Mouse (Mus musculus): ENCODE measurements around the gene Rgs10.
A peak's percentile ranks its signal among the peaks of the same experiment; 100 is the strongest.
"Not testable (repeated sequence)": the region's sequence is repeated elsewhere in the genome, so short reads cannot be mapped to it uniquely, and the experiment has no call there.

Gene Rgs10

GRCm38 (mm10) chr7:128372331-128372730, 46.2 kb downstream of the Rgs10 start:
- peak in 1 of 2 experiments; percentile 37 for DNase-seq

DNA sequence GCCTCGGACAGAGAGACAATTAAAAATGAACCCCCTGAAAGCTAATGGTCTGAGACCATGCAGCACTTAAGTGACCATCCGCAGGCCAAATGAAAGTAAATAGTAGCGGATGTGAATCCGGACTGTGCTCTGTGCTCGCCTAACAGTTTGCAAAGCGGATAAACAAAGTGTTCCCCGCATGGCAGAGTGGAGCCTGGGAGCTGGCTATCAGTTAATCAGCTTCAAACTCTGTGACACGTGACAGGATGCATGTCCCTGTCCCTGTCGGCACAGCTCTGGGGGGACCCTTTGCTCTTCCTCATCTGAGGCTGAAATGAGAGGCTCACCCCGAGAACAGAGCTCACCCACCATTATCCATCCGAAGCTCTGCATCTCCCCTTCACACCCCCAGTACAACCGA, 49.2 kb downstream of the Rgs10 start:
- DNase-seq, result no peak

- no peak for DNase-seq
Measured at GRCm38 (mm10) chr7:128368828-128369227, 49.7 kb downstream of the Rgs10 start.

DNA sequence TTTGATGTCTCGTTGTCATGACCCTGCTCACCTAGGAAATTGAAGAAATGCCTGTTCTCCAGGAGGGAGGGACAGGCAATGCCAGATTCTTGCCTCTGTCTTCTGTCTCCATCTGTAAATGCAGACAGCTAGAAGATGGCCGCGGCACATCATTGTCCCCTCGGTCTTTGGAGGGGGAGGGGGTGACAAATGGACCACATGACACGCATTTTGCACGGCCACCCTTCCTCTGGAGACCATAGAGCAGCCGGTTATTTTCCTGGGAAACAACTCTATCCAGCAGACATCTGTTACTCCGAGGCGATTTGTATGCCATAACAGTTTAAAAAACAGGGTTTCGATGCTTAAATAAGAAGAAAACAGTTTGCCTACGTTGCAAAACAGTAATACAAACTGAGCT, 51.9 kb downstream of the Rgs10 start:
- DNase-seq, result no peak

DNA sequence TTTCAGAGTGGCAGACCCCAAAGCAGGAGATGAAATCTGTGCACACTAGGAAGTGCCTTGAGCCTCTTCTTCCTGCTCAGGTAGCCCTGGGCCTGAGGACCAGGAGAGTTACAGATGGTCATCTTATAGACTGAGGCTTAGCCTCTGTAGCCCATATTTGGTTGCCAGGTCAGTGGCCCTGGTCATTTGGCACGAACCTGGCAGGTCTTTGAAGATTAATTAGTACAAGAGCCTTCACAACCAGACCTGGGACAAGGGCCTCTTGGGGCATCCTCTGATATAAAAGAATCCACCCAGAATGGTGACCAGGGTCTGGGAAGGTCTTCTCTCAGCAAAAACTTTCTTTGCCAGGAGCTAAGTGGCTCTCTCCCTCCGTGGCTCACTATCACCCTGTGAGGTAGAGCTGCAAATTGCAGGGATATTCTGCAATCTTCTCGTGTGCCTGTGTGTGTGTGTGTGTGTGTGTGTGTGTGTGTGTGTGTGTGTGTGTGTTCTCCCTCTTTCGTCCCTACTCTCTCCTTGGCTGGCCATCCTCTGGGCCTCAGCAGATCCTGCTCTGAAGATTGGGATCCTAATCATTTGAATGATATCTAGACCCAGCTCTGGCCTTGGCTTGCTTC, 53.4 kb downstream of the Rgs10 start:
- no peak for DNase-seq

GRCm38 (mm10) chr7:128364526-128364925, 54.0 kb downstream of the Rgs10 start:
- DNase-seq, result no peak

- no peak for DNase-seq
Measured at GRCm38 (mm10) chr7:128363806-128364205, 54.8 kb downstream of the Rgs10 start.

- no peak for DNase-seq
Measured at GRCm38 (mm10) chr7:128362916-128363315, 55.6 kb downstream of the Rgs10 start.

DNA sequence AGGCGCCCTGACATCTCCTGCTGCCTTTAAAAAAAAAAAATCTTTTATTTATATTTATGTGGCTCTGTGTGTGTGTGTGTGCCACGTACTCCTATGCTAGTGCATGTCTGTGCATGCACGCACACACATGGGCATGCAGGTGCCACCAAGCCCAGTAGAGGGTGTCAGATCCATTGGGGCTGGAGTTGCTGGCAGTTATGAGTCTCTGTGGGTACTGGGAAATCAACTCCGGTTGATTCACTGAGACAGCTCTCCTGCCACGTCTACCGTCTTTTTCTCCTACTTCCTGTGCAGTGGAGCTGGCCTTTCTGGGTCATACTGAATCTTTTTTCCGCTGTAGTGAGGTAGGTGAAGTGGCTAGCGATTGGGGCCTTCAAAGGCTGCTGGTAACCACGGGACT, 58.8 kb downstream of the Rgs10 start:
- no peak for DNase-seq

- no peak for DNase-seq
Measured at GRCm38 (mm10) chr7:128359164-128359563, 59.4 kb downstream of the Rgs10 start.

GRCm38 (mm10) chr7:128358741-128359140, 59.8 kb downstream of the Rgs10 start:
- DNase-seq, result no peak

DNA sequence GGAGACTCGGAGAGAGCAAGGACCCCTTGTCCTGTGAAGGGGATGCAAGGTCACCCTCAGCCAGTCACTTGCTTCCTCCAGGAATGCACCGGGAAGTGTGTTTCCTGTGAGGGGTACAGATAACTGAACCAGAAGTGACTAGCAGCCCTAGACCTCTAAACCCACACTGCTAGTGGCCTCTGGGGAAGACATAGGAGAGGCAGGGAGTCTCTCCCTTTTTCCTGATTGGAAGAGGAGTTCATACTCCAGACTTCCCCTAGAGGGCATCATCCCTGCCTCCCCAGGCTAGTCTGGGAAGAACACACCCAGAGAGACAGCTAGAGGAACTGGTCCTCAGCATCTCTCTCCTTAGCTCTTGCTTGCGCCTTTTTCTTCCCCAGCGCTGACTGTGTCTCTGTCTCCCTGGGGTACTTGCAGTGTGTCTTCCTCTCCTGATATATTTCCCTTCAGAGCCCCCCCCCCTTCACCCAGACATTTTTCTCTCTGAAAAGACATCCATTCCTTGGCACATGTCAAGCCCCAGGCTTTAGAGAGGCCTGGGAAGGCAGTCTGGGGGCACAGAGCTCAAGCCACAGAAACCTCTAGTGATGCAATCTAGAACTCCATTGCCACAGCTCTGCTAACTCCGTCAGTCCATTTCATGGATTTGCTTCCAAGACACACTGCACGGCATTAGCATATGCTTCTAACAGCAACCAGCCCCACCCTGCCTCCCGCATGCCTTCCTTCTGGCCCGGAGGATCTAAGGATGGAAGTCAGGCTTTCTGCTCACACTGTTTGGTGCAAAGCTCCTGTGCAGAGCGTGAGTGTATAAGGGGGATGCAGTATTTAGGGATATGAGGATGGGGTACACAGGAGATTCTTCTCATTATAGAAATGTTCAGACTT, 61.4 kb downstream of the Rgs10 start:
- peak in 1 of 2 experiments; percentile 48 for DNase-seq

DNA sequence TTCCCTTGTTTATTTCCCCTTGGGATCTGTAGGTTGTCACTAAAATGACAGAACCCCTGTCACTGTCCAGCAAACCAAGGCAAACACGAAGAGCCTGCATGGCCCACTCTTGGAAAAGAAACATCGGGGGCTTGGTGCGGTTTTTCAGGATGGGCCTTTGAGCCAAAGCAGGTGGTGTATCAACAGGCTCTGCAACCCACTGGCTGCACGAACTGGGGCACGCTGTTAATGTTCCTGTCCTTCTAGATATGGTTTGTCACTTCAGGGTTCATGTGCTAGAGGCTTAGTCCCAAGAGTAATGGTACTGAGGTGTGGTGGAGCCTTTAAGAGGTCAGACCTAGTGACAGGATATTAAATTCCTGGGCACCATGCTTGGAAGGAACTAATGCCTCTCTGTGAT, 63.1 kb downstream of the Rgs10 start:
- no peak for DNase-seq

DNA sequence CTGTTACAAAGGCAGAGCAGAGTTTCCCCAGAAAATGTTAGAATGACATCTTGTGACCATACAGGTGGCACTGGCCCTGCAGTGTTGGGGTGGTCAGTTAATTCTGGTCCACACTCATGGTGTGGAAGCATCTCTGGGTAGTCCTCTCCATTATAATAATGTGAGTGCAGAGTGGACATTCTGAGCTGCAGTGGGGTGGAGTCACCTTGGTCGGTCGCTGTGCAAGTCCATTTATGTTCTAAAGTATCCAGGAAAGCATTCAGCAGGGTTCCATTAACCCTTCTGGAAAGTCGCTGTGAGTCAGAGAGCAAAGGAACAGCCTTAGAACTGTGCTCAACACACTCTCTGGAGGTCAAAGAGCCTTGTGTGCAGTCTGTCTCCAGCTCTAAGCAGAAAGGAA, 65.8 kb downstream of the Rgs10 start:
- no peak for DNase-seq

DNA sequence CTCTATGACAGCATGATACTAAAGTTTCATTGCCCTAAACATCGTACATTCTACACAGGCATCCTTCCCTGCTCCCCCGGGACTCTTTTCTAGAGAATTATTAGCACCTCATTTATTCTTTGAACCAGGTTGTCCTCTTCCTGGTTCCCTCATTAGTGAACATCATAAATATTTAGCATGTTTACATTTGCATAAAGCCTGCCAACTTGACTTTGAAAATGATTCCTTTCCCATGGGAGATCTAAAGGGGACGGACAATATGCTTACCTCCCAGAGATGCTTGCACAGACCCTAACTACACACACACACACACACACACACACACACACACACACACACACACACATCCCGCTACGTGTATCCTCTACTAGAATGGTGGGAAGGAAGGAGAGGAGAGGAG, 67.4 kb downstream of the Rgs10 start:
- no peak for DNase-seq

DNA sequence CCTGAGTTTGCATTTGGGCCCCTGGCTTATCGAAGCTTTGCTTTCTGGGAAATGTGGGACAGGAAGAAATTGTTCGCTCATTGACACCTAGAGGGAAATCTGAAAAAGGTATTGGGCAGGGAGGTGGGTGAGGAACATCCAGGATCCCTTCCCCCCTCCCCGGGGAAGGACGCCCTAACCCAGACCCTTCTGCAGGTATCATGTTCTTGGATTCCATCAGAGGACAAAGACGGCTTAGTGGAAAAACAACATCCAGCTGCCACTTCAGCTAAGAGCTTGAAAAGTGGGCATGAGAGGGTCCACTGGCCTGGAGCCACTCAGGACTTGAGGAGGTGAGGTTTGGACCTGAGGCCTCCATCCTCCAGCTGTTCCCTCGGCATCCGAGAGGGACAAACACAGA, 68.2 kb downstream of the Rgs10 start:
- DNase-seq, result no peak

DNA sequence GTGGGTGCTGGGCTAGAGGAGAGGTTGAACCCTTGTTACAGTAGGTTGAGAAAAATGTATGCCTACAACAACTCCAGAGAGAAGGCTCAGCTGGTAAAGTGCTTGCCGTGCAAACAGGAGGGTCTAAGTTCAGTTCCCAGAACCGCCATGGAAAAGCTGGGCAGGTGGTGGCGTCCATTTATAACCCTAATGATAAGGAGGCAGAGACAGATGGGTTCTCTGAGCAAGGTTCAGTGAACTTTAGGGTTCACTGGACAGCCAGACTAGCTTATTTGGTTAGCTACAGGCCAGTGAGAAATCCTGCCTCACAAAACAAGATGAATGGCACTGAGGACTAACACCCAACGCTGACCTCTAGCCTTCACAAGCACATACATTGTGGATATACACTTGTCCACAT, 68.8 kb downstream of the Rgs10 start:
- no peak for DNase-seq

GRCm38 (mm10) chr7:128348608-128349007, 70.0 kb downstream of the Rgs10 start:
- DNase-seq, result peak; percentile 84 to 91

GRCm38 (mm10) chr7:128346991-128347390, 71.6 kb downstream of the Rgs10 start:
- DNase-seq, result no peak

- DNase-seq, result no peak
Measured at GRCm38 (mm10) chr7:128346522-128346921, 72.0 kb downstream of the Rgs10 start.

- peak in 1 of 2 experiments; percentile 3 for DNase-seq
Measured at GRCm38 (mm10) chr7:128345691-128346090, 72.9 kb downstream of the Rgs10 start.

DNA sequence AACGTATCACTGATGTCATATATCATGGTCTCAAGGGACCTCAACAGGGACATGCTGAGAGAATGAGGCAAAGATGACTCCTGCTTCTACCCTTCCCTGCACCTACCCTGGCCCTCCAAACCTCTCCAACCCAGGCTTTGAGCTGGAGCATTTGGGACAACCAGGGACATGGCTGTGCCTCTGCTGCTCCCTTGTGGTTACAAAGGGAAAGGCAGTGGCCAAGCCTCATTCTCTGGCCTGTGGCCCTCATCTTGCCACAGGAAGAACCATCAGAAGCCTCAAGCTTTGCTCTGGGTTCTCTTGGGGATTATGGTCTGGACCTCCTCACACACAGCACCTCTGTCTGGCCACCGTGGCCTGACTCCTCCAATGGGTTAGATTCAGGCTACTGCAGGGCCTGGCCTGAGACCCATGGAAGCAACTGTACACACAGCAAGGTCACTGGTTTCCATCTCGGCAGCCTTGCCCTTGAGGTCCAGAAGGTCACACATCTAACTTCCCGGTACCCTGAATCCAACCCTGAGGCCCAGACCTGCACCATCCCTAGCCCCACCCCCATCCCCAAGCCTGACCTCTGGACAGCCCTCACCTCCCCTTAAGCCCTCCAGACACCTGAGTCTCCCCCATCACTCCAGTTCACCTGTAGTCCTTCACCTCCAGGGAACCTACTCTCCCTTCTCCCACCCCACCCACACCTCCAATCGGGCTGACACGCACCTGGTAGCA, 73.5 kb downstream of the Rgs10 start:
- DNase-seq, result peak; percentile 88 to 89

DNA sequence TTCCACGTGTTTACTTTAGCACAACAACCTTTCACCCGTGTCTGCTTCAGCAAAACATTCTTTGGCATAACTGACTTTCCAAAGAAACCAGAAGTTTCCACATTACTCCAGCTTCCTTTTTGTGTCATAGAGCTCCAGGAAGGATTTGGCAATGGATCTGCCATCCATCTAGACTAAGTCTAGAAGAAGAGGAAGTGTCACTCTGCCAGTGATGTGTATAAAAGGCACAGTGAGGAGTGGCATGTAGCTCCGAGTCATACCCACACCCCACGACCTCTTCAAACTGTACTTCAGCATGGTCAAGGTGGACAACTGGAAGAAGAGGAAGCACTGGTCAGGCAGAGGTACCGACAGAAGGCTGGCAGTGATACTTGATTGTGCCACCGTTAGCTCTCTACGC, 74.1 kb downstream of the Rgs10 start:
- DNase-seq, result no peak

- not testable (repeated sequence) for DNase-seq
Measured at GRCm38 (mm10) chr7:128342691-128343090, 75.9 kb downstream of the Rgs10 start.
